Mouse (Mus musculus) small intestine, adult 2 months (tissue): Measurements from ENCODE around the gene Zfp219. TPM values are rescaled to one million over a fixed set of nuclear protein-coding genes. Genes with fewer than 3 reads are reported as not detected.
"Not testable (repeated sequence)": the region's sequence is repeated elsewhere in the genome, so short reads cannot be mapped to it uniquely, and the experiment has no call there.

ENCODE experiments used
- H3K27ac ChIP-seq: fragments of 200-500 bp; 2 replicates; pipeline ENCODE4 v1.5.1; 2012; ENCODE audit warnings: low read depth, low read length, control low read depth, inconsistent platforms; ENCODE audit not compliant: insufficient read depth
- H3K27me3 ChIP-seq: fragments of 200-500 bp; 2 replicates; pipeline ENCODE4 v1.6.1; 2012; ENCODE audit warnings: mild to moderate bottlenecking, moderate library complexity, low read length, inconsistent platforms; ENCODE audit not compliant: control insufficient read depth, insufficient read depth
- H3K36me3 ChIP-seq: fragments of 200-500 bp; 2 replicates; pipeline ENCODE4 v1.6.1; 2012; ENCODE audit warnings: mild to moderate bottlenecking, low read length, control low read depth, inconsistent platforms; ENCODE audit not compliant: control insufficient read depth, insufficient read depth
- H3K4me1 ChIP-seq: fragments of 200-500 bp; 2 replicates; pipeline ENCODE4 v1.6.1; 2012; ENCODE audit warnings: low read length, inconsistent platforms, mixed read lengths; ENCODE audit not compliant: control insufficient read depth, insufficient read depth, insufficient read length
- H3K4me3 ChIP-seq: fragments of 200-500 bp; 2 replicates; pipeline ENCODE4 v1.5.1; 2012; ENCODE audit warnings: low read depth, mild to moderate bottlenecking, control low read depth, inconsistent platforms, low read length, moderate library complexity
- CTCF ChIP-seq: fragments of 200-500 bp; IDR thresholded peaks from 2 replicates; pipeline ENCODE4 v1.5.1; 2012; ENCODE audit warnings: low read depth, mild to moderate bottlenecking, control low read depth, inconsistent platforms, low read length, moderate library complexity, mixed read lengths; ENCODE audit not compliant: insufficient replicate concordance, insufficient read length; ENCODE audit errors: extremely low read depth
- POLR2A ChIP-seq: fragments of 200-500 bp; IDR thresholded peaks from 2 replicates; pipeline ENCODE4 v1.6.1; 2012; ENCODE audit warnings: low read depth, mild to moderate bottlenecking, control low read depth, inconsistent platforms, low read length, moderate library complexity
- WGBS: fragments of 180-500 bp; shearing (Covaris S2); methylation state at CpG from one replicate; pipeline ENCODE4 v1.1.7; 2018; 5-methylcytosine and 5-hydroxymethylcytosine counted together
- polyA plus RNA-seq: library from polyadenylated mRNA; depleted of rRNA; stranded (reverse); fragments of >200 nt; gene quantifications from 2 replicates; pipeline ENCODE4 v1.2.3, GENCODE M21; 2012; rRNA removed

Zfp219 gene
- 37.9 and 72.7 TPM in 2 replicates for polyA plus RNA-seq

- H3K27me3 ChIP-seq = no peaks in the 10 kb centered on the region
- H3K4me3 ChIP-seq = peak within 1 kb of the TSS; percentile 77
- H3K4me1 ChIP-seq = peaks cover 19% of the 10 kb centered on the region
- peak; percentile 81; the same call in 1 of the 2 replicates for TF ChIP-seq CTCF
- TF ChIP-seq POLR2A = peak; percentile 66
- 5% methylated on average over 15 of the region's 15 CpGs for WGBS
- no peaks in the 10 kb centered on the region for H3K36me3 ChIP-seq
- H3K27ac ChIP-seq = peak within 1 kb of the TSS; percentile 98
Observed at GRCm38 (mm10) chr14:52020486-52021137, at the start of gene Zfp219. TSS of gene Zfp219 (minus strand) at chr14:52020733.

- TF ChIP-seq CTCF = no peak
- no peak for TF ChIP-seq POLR2A
- 45% methylated on average over 4 of the region's 4 CpGs for WGBS
Observed at GRCm38 (mm10) chr14:52066135-52066534, 45.6 kb upstream of the Zfp219 start.

GRCm38 (mm10) chr14:52061798-52062197 is 41.3 kb upstream of the Zfp219 start:
- H3K27me3 ChIP-seq = no peaks in the 10 kb centered on the region
- WGBS = 78% methylated on average over 8 of the region's 8 CpGs
- no peak overlapping the region for H3K4me3 ChIP-seq
- H3K4me1 ChIP-seq = no peaks in the 10 kb centered on the region
- H3K36me3 ChIP-seq = no peaks in the 10 kb centered on the region
- TF ChIP-seq POLR2A = no peak
- TF ChIP-seq CTCF = no peak
- H3K27ac ChIP-seq = no peak overlapping the region

More at GRCm38 (mm10) chr14:52066135-52066534, 45.6 kb upstream of the Zfp219 start:
- Histone ChIP-seq H3K4me1 (no peaks in the 10 kb centered on the region), H3K36me3 (0 out of 2 replicates have a peak, but pooled peaks cover 1% of the 10 kb centered on the region), H3K27ac (no peak overlapping the region), H3K4me3 (no peak overlapping the region), H3K27me3 (no peaks in the 10 kb centered on the region)

- no peaks in the 10 kb centered on the region for H3K4me1 ChIP-seq
- H3K27ac ChIP-seq = no peak overlapping the region
- WGBS = 89% methylated on average over 1 of the region's 1 CpGs
- TF ChIP-seq CTCF (no peak), POLR2A (no peak)
- no peaks in the 10 kb centered on the region for H3K36me3 ChIP-seq
- H3K4me3 ChIP-seq = no peak overlapping the region
- no peaks in the 10 kb centered on the region for H3K27me3 ChIP-seq
Observed at GRCm38 (mm10) chr14:52060800-52061199, 40.3 kb upstream of the Zfp219 start.

- H3K27me3 ChIP-seq = no peaks in the 10 kb centered on the region
- no peaks in the 10 kb centered on the region for H3K4me1 ChIP-seq
- no peak overlapping the region for H3K4me3 ChIP-seq
- no peak for TF ChIP-seq POLR2A
- TF ChIP-seq CTCF = no peak
- no peak overlapping the region for H3K27ac ChIP-seq
- H3K36me3 ChIP-seq = no peaks in the 10 kb centered on the region
- 51% methylated on average over 4 of the region's 4 CpGs for WGBS
Observed at GRCm38 (mm10) chr14:52059982-52060381, 39.4 kb upstream of the Zfp219 start.

DNA sequence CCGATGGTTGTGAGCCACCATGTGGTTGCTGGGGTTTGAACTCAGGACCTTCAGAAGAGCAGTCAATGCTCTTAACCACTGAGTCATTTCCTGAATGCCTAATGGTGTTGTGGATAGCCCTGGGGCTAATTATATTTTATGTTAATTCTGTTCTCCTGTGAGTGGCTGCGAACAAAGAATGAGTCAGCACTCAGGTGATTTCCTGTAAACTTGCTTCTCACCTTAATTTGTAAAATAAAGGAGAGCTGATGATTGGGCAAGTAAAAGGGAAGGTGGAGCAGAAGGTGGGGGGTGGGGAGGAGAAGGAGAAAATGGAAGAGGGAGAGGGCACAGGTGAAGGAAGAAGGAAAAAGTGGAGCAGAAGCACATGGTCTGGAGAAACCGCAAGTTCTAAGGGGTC is 32.2 kb upstream of the Zfp219 start:
- 85% methylated on average over 3 of the region's 3 CpGs for WGBS
- not testable (repeated sequence) for H3K36me3 ChIP-seq, H3K27ac ChIP-seq, H3K4me3 ChIP-seq, H3K27me3 ChIP-seq, H3K4me1 ChIP-seq

- H3K4me1 ChIP-seq = no peaks in the 10 kb centered on the region
- no peak overlapping the region for H3K27ac ChIP-seq
- no peaks in the 10 kb centered on the region for H3K36me3 ChIP-seq
- 81% methylated on average over 9 of the region's 9 CpGs for WGBS
- no peaks in the 10 kb centered on the region for H3K27me3 ChIP-seq
- no peak for TF ChIP-seq CTCF
- TF ChIP-seq POLR2A = no peak
- H3K4me3 ChIP-seq = no peak overlapping the region
Observed at GRCm38 (mm10) chr14:52045966-52046565, 25.5 kb upstream of the Zfp219 start.
